Mouse (Mus musculus) embryo, embryonic 11.5 days (tissue): ENCODE results near the gene B3gat3.

Experiments used
- DNase-seq: peaks from one replicate; pipeline ENCODE4 v3.0.0-alpha.2; 2012; ENCODE audit warnings: low read depth, low spot score

Gene B3gat3

GRCm38 (mm10) chr19:8897865-8898495, 22.2 kb upstream of the B3gat3 start, which contains the start of gene Ganab:
Ganab (plus strand) TSS chr19:8898071.
- peak; percentile 93 for DNase-seq

DNA sequence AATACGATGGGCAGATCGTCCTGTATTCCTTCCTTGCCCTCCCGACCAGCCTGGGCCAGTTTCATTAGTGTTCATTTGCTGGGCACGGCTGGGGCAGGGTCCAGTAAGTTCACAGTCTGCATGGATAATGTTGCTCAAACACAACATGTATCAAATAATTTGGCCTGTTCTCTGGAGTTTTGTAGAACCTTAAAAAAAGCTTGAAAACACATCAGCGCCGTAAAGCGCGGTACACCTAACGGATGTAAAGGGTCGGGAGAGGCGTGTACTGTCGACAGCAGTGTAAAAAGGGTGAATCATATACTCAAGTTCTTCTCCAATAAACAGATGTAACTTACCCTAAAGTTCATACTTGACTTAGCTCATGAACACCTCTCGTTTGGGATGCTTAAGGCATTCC, 21.6 kb upstream of the B3gat3 start:
- no peak for DNase-seq

DNA sequence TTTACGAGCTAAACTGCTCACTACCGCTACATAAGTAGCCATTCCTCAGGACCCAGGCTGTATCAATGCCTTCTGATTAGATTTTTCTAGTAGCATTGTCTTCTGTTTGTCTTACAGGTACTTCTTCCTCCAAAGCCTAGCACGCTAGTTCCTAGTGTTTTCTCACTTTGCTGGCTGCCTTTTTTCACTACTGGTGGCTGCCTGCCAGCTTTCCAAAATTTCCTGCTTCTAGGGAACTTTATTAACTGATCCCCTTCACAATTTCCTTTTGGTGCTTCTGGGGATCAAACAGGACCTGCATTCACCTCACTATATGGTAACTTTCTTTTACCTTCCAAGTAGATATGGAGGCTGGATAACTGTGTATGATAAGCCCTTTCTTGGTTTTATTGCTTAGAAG, 21.1 kb upstream of the B3gat3 start:
- DNase-seq, result no peak

DNA sequence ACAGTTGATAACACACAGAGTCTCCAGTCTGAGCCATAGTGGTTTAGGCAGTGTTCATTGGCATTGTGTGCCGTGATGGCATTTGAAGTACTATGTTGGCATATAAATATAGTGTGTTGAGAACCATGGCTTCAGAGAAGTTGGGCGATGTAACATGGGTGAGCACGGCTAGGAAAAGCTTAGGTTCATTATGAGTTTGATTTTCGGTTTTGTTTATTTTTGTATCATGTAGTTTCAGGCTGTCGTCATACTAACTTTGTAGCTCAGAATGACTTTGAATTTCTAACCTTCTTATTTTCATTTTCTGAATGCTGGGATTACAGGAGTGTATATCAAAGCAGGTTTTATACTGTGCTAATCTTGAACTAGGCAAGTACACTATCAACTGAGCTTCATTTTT, 16.8 kb upstream of the B3gat3 start:
- DNase-seq, result no peak

DNA sequence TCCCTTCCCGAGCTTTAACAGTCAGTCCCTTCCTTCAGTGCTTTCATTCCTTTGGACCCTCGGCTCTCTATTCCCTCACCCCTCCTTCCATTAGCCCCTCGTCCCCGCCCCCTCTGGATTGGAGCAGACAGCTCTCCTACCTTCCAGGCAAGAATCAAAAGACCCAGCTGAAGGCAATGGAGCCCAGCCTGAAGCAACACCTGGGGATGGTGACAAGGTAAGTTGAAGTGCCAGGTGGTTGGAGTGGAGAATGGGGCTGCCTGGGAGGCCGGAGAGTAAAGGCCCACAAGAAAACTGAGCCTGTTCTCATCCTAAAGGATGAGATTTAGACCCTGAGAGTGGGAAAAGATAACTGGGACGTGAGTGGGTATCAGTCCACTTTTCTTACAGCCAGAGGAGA, 11.6 kb upstream of the B3gat3 start:
- no peak for DNase-seq

DNA sequence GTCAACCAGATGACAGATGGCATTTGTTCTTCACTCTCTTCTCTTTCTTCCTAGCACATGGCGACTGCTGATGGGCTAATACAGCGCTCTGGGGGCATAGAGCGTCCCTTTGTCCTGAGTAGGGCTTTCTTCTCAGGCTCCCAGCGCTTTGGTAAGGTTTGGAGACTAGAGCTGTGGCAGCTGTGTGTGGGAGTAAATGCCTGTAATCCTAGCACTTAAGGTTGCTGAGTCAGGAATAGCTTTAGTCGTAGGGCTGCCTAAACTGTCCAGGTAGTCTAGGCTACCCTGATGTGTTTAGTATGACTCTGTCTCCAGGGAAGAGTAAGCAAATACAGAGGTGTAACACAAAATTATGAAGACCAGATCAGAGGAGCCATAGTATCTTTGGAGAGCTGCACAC, 8.4 kb upstream of the B3gat3 start:
- no peak for DNase-seq

DNA sequence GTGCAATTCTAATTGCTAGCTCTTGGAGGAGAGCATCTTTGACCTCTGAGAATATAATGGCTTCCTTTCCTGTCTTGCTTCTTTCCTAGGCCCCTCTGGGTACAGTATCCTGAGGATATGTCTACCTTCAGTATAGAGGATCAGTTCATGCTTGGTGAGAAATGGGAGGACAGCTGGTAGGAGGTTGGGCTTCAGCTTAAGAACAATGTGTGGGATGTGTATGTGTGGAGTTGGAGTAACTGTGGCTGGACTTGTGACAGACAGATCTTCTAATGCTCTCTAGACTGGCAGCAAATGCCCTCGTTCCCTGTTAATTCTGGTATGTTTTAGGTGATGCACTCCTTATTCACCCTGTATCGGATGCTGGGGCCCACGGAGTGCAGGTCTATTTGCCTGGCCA, 6.0 kb upstream of the B3gat3 start:
- no peak for DNase-seq

DNA sequence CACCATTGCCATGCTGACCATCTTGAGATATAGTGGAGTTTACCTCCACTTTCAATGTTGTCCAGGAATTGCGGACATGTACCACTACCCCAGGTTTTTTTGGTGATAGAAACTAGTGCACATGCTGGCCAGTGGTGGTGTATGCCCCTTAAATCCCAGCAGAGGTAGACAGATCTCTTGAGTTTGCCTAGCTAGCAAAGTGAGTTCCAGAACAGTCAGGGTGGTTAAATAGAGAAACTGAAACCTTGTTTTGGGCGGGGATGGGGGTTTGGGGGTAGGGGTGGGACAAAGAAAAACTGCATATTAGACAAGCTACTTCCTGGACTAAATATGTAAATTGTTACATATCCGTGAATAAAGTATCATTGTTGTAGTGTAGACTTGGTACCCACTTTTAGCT, 1.2 kb upstream of the B3gat3 start:
- DNase-seq, result no peak

DNA sequence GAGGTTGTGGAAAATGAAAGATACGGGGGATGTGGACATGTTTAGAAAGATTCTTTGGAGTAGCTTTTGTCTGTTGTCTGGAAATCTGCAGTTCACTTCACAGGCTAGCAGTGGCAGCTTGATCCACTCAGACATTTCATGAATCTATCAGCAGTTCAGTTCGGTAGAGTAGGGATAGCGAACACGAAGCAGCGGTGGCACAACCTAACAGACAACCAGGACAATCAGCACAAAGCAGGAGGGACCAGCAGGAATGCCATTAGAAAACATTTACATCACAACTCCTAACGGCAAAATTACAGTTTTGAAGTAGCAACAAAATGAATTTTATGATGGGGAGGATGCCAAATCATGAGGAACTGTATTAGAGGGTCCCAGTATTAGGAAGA, 496 bp upstream of the B3gat3 start:
- no peak for DNase-seq

- DNase-seq, result no peak
Measured at GRCm38 (mm10) chr19:8920836-8921291, 690 bp downstream of the B3gat3 start.

DNA sequence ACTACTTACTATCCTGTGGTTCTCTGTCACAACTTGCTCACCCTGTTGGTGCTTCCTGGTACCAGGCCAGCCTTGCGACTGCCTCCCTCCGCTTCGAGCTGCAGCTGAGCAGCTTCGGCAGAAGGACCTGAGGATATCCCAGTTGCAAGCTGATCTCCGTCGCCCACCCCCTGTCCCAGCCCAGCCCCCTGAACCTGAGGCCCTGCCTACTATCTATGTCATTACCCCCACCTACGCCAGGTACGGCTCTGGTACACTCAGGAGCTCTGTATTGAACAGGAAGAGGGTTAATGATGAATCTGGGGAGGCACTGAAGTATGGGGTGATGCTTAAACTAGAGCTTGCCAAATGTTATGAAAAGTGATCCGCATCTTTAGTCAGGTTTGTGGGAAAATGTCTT, 1.6 kb downstream of the B3gat3 start:
- DNase-seq, result no peak

DNA sequence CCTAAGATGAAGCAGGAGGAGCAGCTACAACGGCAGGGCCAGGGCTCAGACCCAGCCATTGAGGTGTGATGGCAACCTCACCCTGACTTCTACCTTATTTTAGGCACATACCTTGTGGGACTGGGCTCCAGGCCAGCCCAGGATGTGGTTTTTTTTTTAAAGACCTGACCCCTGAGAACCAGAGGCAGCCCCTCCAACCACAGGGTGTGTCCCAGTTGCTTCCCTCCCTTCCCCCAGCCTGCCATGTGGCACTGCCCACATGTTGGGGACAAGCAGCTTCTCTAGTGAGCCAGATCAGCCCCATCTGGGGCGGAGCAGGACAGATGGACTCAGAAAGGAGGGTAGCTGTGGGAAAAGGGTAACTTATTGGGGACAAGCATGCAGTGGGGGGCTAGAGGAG, 6.6 kb downstream of the B3gat3 start:
- no peak for DNase-seq

- no peak for DNase-seq
Measured at GRCm38 (mm10) chr19:8927891-8928525, 7.8 kb downstream of the B3gat3 start.

- DNase-seq, result no peak
Measured at GRCm38 (mm10) chr19:8928689-8929223, 8.6 kb downstream of the B3gat3 start.

GRCm38 (mm10) chr19:8929224-8930088, 9.3 kb downstream of the B3gat3 start, which contains the start of the genes Rom1 and Eml3:
Rom1 (minus strand) TSS chr19:8929356.
Eml3 (plus strand) TSS chr19:8929552.
- DNase-seq, result peak; percentile 53

DNA sequence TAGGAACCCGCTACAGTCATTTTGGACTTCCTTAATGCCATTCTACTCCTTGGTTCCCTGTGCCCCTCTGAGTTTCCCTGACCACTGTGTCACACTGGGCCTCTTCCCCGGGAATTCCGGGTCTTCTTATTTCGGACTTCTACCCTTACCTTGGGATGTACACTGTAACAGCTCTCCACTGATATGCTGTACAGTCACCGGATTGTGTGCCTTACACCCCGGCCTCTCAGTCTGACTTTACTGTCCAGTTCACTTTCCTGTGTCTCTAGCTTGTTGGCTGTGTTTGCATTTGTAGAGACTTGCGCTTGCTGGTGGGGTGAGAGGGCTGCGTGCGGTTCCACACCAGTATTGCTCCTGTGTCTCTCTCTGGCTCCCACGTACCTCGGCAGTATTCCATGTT, 9.9 kb downstream of the B3gat3 start:
- no peak for DNase-seq

GRCm38 (mm10) chr19:8930771-8931170, 10.6 kb downstream of the B3gat3 start:
- no peak for DNase-seq

DNA sequence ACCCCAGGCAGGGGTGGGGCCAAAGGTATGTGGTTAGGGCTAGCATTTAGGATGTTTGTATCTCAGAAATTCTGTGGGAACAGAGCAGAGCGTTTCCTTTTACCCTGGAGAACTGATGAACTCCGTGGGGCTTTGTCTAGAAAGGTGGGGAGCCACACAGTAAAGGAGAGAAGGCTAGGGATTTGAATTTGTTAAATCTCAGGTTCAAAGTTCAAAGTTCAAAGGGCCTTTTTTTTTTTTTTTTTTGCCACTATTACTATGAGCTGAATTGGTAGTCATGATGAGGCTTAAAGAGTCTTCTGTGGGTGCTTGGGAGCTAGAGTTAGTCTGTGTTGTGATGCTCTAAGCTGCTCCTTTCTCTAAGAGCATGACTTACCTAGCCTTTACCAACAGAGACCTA, 16.6 kb downstream of the B3gat3 start:
- DNase-seq, result no peak

DNA sequence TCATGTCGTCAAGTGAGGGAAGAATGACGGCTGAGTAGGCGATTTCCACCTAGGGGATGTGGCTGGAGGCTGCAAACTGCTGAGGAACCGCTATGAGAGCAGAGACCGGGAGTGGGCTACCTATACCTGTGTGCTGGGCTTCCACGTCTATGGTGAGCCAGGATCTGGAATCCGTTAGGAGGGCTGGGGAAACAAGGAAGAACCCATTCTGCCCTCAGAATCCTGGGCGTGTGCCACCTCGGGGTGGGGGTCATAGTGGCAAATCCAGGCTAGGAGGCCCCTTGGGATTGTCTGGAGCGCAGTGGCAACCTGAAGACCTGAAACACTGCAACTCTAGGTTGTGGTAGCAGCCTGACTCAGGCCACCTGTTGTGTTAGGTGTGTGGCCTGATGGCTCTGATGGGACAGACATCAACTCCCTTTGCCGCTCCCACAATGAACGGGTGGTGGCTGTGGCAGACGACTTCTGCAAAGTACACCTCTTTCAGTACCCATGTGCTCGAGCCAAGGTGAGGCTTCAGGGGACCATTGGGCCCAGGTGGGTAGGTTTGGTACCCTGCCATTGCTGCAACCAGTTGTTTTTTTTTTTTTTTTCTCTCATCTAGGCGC, 20.5 kb downstream of the B3gat3 start:
- no peak for DNase-seq

- no peak for DNase-seq
Measured at GRCm38 (mm10) chr19:8941136-8941514, 21.0 kb downstream of the B3gat3 start.

DNA sequence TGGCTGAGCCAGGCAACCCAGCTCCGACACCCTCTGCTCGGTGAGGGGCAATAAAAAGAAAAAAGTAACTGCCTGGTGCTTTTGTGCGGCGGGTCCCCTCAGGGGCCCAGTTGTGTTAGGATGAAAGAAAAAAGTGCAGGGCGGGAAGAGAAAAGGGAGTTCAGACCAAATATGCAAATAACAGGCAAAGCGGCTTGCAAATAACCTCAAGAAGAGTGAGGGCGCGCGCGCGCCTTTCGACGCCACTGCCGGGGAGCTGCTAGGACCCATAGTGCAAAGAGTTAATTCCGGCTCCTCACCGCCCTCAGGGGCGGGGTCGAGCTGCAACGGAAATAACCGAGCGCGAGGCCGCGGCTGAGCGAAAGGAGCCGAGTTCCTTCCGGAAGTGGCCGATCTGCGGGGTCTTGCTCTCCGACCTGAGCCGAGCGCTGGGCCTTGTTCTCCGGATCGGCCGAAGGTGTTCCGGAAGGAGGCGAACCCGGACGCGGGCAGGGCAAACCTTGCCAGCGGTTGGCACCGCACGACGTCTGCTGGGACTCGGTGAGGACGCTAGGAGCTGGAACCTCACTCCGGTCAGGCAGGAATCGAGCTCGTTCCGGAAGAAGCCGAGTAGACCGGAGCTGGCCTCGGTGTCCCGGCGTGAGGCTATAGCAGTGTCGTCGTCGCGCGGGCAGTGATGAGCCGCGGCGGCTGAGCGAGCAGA, 21.5 kb downstream of the B3gat3 start, which contains the start of gene Mta2:
Gene Mta2 (plus strand): TSS at position 361 of the 703 bp plus-strand sequence.
- DNase-seq, result peak; percentile 95
